Mouse (Mus musculus) gastrocnemius, postnatal 10 days (tissue): ENCODE results near the gene Tmcc1. TPM values are rescaled to one million over a fixed set of nuclear protein-coding genes. Genes with fewer than 3 reads are reported as not detected.
"Not testable (repeated sequence)": the region's sequence is repeated elsewhere in the genome, so short reads cannot be mapped to it uniquely, and the experiment has no call there.

Experiments
- DNase-seq: peaks from one replicate; pipeline ENCODE4 v3.0.0; 2021; ENCODE audit warnings: mixed read lengths
- total RNA-seq, 2 experiments: library from RNA; stranded (reverse); gene quantifications; 2 replicates each; pipeline ENCODE4 v1.2.3; 2021

The Tmcc1 gene
- total RNA-seq, 2 experiments from 2014 or later: 26.4 to 29.4 TPM

DNA sequence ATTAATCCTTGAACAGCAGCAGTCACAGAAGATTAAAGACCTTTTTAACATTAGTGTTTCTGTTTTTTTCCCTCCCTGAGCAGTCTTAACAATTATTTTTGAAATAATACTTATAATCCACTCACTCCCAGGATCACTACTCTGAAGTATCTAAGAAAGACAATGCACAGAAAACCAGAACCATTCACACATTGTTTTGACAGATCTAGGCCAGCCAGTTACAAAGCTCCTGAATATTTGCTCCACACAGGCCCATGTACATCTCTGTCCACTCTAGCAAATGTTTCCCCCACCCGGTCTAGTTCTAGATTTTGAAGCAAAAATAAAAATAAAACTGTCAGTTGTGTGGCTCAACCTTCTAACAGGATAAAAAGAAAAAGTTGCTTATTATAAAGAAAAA lies 45.9 kb downstream of the Tmcc1 start:
- no peak for DNase-seq

DNA sequence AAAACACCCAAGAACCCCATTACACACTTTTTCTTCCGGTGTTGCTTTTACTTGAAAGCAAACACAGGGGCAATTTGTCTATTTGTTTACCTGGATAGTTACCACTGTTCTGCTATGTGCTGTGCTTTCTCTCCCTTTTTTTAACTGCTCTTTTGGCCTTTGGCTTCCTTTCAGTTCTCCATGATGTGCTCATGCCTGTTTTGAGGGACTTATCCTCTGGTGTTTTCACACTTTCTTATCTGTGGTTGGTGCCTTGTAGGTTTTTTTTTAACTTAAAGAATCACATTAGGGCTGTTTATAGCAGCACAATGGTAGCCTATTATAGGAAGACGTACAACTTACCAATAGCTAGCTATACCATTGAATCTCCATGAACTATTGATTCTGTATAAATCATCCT lies 51.6 kb downstream of the Tmcc1 start:
- no peak for DNase-seq

DNA sequence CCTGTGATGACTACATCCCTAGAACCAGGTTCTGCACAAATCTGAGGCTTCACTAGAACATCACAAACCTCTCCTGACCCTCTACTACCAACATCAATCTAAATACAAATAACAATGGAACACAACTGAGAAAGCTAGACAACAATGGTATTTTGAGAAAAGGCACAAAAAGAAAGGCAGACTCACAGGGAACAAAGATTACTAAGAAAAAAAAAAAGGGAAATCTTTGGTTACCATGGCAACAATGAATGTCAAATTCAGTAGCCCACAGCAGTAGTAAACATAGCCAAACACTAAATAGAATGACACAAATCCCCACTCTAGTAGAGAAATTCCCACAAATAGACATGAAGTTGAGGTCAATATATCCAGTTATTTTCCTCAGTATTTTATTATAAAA lies 52.5 kb downstream of the Tmcc1 start:
- DNase-seq: no peak

DNA sequence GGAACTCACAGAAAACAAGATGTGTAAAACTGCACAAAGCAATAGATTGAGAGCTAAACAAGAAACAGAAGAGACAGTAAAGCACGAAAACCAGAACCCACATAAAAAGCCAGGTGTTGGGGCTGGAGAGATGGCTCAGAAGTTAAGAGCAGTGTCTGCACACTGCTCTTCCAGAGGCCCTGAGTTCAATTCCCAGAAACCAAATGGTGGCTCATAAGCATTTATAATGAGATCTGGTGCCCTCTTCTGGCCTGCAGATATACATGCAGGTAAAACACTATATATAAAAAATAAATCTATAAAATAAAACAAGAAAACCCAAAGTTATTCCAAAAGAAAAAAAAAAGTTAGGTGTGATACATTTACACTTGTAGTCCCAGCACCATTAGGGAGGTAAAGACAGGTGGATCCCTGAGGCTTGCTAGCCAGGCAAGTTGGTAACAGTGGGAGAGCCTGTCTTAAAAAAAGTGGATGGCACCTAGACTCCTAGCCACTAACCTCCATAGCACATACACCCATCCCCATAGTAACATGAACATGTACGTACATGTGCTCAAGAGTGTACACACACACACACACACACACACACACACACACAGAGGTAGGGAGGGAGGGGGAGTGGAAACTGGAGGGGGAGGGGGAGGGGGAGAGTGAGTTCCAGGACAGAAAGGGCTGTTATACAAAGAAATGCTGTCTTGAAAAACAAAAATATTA lies 54.0 kb downstream of the Tmcc1 start:
- no peak for DNase-seq

DNA sequence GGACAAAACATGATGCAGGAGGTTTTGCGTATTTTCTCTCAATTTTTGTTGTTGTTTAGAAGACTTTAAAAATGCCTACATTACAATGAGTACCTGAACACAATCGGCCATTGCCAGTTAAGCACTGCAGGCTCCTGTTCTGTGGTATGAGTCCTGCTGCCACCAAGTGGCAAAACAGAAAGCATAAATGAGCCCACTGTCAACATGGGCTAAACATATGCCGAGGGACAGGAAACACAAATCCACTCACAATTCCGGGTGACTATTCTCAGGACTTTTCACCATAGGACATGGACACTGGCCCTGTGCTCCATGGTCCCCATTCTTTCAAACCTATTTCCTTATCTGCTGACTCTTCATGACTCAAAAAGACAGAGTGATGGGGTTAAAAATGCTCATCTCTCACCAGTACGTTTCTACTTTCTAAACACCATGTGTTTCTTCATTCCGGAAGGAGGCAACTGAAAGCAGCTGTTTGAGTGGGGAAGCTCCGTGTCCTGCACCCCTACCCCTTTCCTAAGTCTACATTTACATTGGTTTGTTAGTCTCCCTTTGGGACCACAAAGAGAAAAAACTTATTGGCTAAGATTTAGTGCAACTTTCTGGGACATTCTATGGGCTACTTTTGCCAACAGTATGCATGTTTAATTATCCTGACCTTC lies 57.2 kb downstream of the Tmcc1 start:
- no peak for DNase-seq

DNA sequence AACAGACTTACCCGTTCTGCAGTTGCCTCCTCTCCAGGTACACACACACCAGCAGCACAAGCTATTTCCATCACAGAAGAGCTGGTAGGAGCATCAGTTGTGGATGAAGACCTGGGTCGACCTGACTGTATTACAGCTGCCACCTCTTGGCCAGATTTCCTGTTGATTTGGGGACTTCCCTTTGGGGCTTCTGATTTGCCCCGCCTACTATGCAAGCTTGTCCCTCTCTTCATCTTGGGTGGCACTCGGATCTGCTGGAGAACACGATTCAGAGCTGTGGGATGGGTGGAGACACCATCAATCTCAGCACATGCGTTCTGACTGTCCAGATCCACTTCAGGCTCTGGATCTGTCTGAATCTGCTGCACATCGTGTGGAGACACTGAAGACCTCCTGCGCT lies 59.5 kb downstream of the Tmcc1 start:
- DNase-seq: no peak

DNA sequence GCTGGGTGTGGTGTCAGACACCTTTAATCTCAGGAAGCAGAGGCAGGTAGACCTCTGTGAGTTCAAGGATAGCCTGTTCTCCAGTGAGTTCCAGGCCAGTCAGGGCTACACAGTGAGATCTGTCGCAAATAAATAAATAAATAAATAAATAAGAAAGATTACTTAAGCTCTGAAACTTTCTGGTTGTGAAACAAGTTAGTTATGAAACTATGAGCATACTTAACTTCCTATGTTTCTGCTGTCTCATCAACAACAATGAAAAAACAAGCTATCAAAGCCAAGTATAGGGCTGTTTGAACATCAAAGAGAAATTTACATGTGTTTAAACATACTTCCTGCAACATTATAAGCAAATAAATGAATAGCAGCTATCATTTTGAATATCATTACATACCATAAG lies 61.5 kb downstream of the Tmcc1 start:
- no peak for DNase-seq

DNA sequence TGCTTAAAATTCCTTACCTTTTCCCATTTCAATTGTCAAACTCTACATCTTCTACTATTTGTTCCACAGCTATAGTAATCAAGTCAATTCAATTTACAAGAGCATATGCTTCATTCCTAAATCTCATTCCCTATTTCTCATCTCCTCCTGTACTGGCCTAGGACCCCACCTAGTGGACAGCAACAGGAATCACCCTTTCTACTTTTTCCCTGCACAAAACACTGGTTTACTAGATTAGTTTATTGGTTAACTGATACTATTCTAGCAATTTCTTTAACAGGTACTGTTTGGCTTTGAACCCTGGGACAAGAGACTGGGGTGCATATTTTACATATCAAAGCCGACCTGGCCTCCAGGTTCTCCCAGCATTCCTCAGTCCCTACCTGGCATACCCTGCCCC lies 64.6 kb downstream of the Tmcc1 start:
- no peak for DNase-seq

DNA sequence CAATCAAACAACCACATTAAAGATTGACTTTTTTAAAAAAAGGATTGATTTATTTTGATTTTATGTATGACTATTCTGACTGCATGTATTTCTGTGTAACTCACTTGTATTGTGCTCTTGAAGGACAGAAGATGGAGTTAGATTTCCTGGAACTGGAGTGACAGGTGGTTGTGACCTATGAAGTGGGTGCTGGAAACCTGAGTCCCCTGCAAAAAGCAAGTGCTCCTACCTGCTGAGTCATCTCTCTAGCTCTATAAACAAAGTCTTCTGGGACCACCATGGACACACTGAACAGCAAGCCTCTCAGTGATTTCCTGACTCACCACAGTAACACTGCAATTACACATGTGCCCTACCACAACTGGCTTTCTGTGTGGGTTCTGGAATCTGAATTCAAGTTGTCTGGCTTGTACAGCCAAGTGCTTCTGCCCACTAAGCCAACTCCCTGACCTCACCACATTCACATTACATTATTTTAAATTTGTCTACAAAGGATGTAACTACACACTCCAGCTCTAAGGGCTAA lies 65.3 kb downstream of the Tmcc1 start:
- no peak for DNase-seq

DNA sequence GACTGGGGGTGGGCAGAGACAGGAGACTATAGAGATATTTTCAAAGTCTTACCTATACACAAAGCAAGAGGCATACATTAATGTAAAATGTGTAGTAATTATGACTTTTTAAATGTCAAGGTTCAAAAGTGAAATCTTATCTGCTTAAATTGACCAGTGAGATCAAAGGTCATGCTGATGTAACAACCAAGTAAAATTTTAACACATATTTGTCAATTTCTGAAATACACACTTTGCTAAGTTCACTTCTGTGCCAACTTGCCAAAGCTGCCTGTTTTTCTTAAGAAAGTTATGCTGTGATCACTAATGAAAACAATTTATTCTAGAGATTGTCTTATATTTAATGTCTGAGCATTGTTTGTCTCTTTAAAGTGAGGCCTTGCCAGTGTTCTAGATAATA lies 66.7 kb downstream of the Tmcc1 start:
- DNase-seq: no peak

DNA sequence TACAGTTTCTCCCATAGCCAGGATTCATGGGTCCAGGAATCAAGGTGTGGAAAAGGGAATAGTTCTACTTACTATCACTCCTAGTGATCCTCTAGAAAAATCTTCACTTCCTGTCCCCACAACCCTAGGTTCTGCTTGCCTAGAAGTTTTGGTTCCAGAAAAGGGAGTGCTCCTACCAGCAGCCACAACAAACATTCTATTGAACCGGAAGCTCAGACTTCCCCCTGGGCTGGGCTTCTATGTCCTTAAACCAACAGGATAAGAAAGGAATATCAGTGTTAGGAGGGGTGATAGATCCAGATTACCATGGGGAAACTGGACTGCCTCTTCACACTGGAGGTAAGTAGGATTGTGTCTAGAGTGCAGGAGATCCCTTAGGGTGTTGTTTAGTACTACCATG lies 70.4 kb downstream of the Tmcc1 start:
- no peak for DNase-seq

DNA sequence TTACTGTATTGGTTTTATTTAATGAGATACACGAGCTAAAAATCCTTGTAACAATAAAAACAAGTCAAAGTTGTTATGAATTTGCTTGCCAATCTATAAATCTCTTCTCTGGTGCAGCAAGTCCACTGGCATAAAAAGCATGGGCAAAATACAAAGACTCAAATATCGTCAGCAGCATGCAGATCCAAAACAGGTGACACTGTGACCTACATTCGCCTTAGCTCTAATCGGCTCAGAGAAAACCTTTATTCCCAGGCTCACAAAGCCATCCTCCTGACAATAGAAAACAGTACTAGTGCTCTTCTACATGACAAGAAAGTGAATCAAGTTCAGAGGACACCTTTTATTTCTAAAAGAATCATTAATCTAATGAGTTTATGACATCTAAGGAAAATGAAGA lies 73.6 kb downstream of the Tmcc1 start:
- no peak for DNase-seq

DNA sequence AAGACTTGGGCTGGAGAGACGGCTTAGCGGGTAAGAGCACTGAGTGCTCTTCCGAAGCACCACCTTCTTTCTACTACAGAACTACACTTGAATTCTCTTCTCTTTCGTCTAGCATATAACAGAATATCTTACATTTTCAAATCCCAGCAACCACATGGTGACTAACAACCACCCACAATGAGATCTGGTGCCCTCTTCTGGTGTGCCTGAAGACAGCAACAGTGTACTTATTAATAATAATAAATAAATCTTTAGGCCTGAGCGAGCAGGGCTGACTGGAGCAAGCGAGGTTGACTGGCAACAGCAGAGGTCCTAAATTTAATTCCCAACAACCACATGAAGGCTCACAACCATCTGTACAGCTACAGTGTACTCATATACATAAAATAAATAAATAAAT lies 76.7 kb downstream of the Tmcc1 start:
- DNase-seq: not testable (repeated sequence)

DNA sequence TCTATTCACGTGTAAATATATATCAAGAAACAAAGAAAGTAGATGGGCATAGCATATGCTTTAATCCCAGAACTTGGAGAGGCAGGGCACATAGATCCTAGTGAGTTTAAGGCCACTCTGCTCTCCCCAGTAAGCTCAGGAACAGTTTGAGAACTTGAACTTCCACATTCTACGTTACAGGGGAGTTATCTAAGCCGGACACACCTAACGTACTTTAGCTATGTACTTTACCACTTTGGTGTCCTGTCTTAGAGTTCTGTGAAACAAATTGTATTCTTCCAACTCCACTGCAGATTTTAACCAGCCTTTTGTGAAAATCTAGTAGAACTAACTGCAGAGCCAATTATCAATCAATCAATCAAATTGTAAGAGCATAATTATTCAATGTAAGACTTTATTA lies 82.7 kb downstream of the Tmcc1 start:
- DNase-seq: no peak

DNA sequence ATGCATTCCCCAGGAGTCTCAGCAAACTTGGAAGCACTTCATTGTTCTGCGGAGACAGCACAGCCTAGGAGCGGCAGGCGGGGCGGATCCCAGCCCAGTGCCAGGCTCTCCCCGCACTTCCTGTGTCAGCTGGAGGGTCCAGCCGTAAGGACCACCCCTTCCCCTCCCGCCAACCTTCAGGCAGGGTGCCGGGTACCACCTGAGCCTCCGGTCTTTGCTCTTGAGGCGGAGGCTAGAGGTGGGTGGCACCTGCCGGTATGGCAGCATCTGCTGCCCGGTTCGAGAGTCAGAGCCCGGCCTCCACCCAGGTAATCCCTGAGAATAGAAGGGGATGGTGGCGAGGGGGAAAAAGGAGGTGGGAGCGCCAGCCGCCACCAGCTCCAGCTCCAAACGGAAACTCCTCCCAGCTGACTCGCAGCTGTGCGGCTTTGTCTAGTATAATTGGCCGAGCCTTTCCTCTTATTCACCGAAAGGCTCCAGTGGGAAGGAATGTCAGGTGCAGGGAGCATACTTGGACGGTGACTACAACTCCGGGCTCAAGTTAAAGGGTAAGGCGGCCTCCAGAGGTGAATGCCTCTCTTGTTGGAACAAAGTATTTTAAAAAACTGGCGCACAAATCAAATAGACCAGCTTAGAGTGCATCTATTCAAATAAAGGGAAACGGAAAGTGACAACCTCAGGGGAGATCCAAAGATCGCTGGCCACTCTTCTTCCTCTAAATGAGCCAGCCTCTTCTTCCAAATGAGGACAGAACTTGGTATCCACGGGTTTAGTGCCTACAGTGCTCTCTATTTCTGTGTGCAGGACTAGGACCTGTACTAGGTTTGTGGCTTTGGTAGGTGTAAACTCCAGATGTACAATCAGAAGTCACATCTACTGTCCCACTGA lies 85.6 kb downstream of the Tmcc1 start:
- peak; percentile 32 for DNase-seq

DNA sequence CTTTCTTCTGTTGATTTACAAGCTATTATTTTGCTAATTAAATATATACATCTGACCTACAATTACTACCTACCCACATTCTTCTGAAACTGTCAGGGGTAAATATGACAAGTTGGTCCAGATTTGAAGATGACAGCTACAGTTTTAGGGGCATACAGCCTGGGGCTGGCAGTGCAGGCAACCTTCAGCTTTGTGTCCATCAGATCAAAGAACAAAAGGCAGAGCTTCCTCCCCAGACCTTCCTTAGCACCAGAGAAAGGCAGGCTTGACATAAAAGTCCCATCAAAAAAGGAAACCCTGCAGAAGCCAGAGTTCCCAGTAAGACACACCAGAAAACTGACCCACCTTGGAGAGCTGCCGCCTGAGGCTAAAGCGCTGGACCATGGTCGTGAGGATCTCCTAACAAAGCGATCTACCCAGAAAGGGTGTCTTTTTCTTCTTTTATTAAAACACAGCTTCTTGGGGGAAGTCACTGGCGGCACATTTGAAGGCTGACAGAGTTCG lies 86.3 kb downstream of the Tmcc1 start:
- DNase-seq: peak; percentile 4

DNA sequence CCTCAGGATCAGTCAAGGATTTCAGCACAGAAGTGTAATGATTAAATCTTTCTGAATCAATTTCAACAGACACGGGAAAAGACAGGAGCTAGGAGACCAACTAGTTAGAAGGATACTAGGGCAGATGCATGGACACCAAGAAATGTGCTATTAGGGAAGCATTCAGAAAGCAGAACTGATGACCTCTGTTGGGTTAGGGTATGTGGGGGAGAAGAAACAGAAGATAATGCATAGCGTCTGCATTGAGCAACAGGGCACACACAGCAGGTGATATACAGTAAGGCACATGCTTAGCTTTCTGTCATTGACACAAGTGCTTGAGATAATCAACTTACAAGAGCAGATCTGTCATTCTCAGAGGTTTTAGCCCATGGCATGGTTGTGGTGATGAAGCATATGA lies 95.7 kb downstream of the Tmcc1 start:
- DNase-seq: no peak

DNA sequence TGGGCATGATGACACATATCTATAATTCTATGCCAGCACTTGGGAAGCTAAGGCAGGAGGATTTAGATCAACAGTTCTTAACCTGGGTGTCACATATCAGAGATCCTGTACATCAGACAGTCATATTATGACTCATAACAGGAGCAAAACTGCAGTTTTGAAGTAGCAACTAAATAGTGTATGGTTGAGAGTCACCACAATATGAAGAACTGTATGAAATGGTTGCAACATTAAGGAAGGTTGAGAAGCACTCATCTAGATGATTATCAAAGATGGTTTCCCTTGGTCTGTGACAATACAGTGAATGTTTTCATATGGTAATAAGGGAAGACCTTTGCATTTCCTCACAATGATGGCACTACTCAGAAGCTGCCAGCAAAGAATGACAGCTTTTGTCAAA lies 103.9 kb downstream of the Tmcc1 start:
- DNase-seq: no peak

DNA sequence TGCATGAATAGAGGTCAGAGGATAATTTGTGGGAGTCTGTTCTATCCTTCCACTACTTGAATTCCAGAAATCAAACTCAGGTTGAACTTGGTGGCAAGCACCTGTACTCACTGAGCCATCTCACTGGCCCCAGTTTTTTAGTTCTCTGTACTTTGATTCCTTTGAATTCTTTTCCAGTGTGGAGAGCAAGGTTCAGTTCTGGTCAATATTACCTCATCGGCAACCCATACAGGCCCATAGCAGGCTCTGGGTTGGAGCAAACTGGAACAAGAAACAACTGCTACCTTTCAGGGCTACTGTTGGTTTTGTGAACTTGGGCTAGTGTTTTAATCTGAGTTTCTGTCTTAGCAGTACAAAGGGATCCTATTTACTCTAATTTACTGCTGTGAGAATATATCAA lies 107.2 kb downstream of the Tmcc1 start:
- no peak for DNase-seq

DNA sequence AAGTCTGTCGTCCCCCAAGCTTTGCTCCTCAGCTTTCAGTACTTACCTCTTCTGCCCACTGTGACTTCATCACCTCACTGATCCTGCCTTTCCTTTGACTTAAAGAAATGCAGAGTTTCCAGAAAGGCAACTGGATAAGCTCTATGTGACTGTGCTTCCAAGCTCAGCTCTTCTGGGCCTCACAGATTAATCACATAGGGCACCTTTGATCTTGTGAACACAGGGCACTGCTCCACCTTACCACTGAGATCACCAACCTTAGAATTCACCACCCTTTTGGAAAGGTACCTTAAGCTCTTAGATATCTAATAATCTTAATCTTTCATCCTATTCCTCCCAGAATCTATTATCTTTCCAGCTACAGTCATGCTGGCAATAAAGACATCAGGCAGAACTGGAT lies 111.0 kb downstream of the Tmcc1 start:
- no peak for DNase-seq

DNA sequence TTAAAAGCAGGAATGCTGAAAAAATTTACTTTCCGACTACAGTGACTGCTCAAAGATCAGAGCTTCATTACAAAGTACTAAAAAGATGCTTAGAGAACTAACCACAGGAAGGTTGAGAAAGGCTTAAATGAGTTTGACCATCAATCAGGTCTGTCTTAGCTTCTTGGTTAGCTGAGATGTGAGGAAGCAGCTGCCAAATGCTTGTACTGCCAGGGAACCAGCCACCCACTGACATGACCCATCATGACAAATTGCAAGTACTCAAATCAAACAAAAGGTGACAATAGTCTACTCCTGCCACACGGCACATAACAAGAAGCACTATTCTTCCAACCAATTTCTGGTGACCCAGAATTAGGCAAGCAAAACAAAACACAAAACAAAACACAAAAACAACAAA lies 111.9 kb downstream of the Tmcc1 start:
- no peak for DNase-seq

DNA sequence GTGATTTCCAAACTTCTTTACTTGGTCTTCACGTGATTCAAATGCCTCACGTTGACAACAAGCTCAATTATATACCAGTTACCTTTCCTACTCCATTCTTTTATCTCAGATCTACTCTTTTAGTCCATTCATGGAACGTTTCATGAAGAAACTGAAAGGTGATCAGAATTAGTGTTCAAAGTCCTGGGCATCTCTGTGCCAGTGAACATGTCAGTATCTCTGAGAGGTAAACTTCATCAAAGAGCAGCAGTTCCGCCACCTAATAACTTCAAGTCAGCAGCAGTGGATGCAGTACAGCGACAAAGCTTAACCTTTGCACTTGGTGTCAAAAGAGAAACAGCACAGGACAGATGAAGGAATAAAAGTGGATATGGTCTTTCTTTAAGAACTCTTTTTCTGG lies 112.5 kb downstream of the Tmcc1 start:
- DNase-seq: no peak

DNA sequence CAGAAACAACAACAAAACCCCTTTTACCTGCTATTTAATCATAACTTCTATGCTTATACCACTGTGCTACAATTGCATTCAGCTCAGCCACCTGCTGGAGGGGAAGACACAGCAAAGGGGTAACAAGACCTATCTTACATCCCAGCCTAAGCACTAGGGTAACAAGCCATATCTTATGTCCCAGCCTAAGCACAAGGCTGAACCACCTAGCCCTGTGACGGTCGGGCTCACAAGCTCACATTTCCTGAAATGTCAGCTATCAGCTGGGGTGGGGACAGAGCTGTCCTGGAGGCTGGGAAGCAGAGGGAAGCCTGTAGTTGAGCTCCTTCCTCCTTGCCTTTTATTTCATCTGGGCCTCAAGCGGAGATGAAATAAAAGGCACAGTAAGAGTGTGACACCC lies 115.7 kb downstream of the Tmcc1 start:
- no peak for DNase-seq
